Mouse (Mus musculus) midbrain, postnatal 0 days (tissue): Measurements from ENCODE around the gene Sult2b1. TPM values are rescaled to one million over a fixed set of nuclear protein-coding genes. Genes with fewer than 3 reads are reported as not detected.

Source experiments
- ATAC-seq: fragments of 200-750 bp; cut with Nextera tagmentation; 2 replicates; pipeline ENCODE4 v1.8.0; 2017; ENCODE audit warnings: moderate number of reproducible peaks, mild to moderate bottlenecking, moderate TSS enrichment, moderate library complexity; ENCODE audit not compliant: low FRiP score
- DNase-seq: peaks from one replicate; pipeline ENCODE4 v3.0.0-alpha.2; 2015; ENCODE audit warnings: low spot score
- H3K27ac ChIP-seq: fragments of 300-500 bp; sonication (generic); 2 replicates; pipeline ENCODE4 v1.5.1; 2014; ENCODE audit warnings: low read depth, mild to moderate bottlenecking, low read length, mixed read lengths
- H3K27me3 ChIP-seq: fragments of 300-500 bp; sonication (generic); 2 replicates; pipeline ENCODE4 v1.6.1; 2014; ENCODE audit warnings: low read length, control low read depth, mixed read lengths; ENCODE audit not compliant: insufficient read depth
- H3K36me3 ChIP-seq: fragments of 300-500 bp; sonication (generic); 2 replicates; pipeline ENCODE4 v1.6.1; 2014; ENCODE audit warnings: low read length, control low read depth, mixed read lengths; ENCODE audit not compliant: insufficient read depth
- H3K4me1 ChIP-seq: fragments of 300-500 bp; sonication (generic); 2 replicates; pipeline ENCODE4 v1.6.1; 2014; ENCODE audit warnings: mild to moderate bottlenecking, control low read depth, antibody characterized with exemption, low read length, mixed read lengths; ENCODE audit not compliant: insufficient read depth
- H3K4me2 ChIP-seq: fragments of 300-500 bp; sonication (generic); 2 replicates; pipeline ENCODE4 v1.6.1; 2014; ENCODE audit warnings: low read depth, mild to moderate bottlenecking, low read length, mixed read lengths; ENCODE audit not compliant: poor library complexity, severe bottlenecking
- H3K4me3 ChIP-seq: fragments of 300-500 bp; sonication (generic); 2 replicates; pipeline ENCODE4 v1.5.1; 2014; ENCODE audit warnings: low read depth, mild to moderate bottlenecking, low read length, moderate library complexity
- H3K9ac ChIP-seq: fragments of 300-500 bp; sonication (generic); replicated peaks from 2 replicates; pipeline ENCODE4 v1.6.1; 2014; ENCODE audit warnings: mild to moderate bottlenecking, low read length, moderate library complexity, mixed read lengths; ENCODE audit not compliant: poor library complexity, severe bottlenecking
- H3K9me3 ChIP-seq: fragments of 300-500 bp; sonication (generic); 2 replicates; pipeline ENCODE4 v1.6.1; 2016; ENCODE audit warnings: low read length, control low read depth
- CTCF ChIP-seq: IDR thresholded peaks from 2 replicates; pipeline ENCODE4 v1.5.1; 2016; ENCODE audit warnings: antibody characterized with exemption, mild to moderate bottlenecking
- WGBS: fragments of 180-500 bp; shearing (Covaris S2); extraction: QIAGEN DNeasy Blood & Tissue Kit; methylation state at CpG from one replicate; pipeline ENCODE4 v1.1.7; 2014; 5-methylcytosine and 5-hydroxymethylcytosine counted together
- polyA plus RNA-seq: library from polyadenylated mRNA; unstranded; fragments of >200 nt; fragmentation: Nextera tagmentation; extraction: Ambion mirVana; gene quantifications from 2 replicates; pipeline ENCODE4 v1.2.1, GENCODE M21; 2015
- total RNA-seq: library from RNA; depleted of rRNA; stranded (reverse); fragments of >200 nt; gene quantifications from 2 replicates; pipeline ENCODE4 v1.2.3, GENCODE M21; 2014; rRNA removed

Gene Sult2b1
- total and polyA plus RNA-seq, 2 experiments from 2014 or later, result 5.0 to 5.6 TPM

GRCm38 (mm10) chr7:45681046-45681736 lies 103.3 kb downstream of the Sult2b1 start:
- DNase-seq, result no peak
- no peak for TF ChIP-seq CTCF
- no peak for ATAC-seq

More at GRCm38 (mm10) chr7:45681046-45681736, 103.3 kb downstream of the Sult2b1 start:
- WGBS, result 88% methylated on average over 8 of the region's 8 CpGs
- Histone ChIP-seq H3K4me1 (no peaks in the 10 kb centered on the region), H3K36me3 (no peaks in the 10 kb centered on the region), H3K9me3 (no peaks in the 10 kb centered on the region), H3K4me2 (no peak overlapping the region), H3K9ac (no peak overlapping the region), H3K27ac (no peak overlapping the region), H3K4me3 (no peak overlapping the region), H3K27me3 (no peaks in the 10 kb centered on the region)

Other genes starting within 250 kb of the Sult2b1 start
- gene Hsd17b14, start 229.8 kb downstream of the Sult2b1 start, total RNA-seq, result not detected in 2 replicates
- 0.15 and 0.20 TPM in 2 replicates for gene Hsd17b14, start 229.8 kb downstream of the Sult2b1 start, polyA plus RNA-seq
- gene Bcat2, start 214.5 kb downstream of the Sult2b1 start, total RNA-seq, result 12.4 and 14.9 TPM in 2 replicates
- 18.3 and 19.3 TPM in 2 replicates for gene Bcat2, start 214.5 kb downstream of the Sult2b1 start, polyA plus RNA-seq
- not detected in 2 replicates for gene Fgf21, start 169.2 kb downstream of the Sult2b1 start, total RNA-seq
- not detected in 2 replicates for gene Fgf21, start 169.2 kb downstream of the Sult2b1 start, polyA plus RNA-seq
- not detected in 2 replicates for gene Fut1, start 167.4 kb downstream of the Sult2b1 start, total RNA-seq
- gene Fut1, start 167.4 kb downstream of the Sult2b1 start, polyA plus RNA-seq, result not detected in 2 replicates
- gene Izumo1, start 162.9 kb downstream of the Sult2b1 start, total RNA-seq, result 0.11 TPM in 1 of 2 replicates, not detected in the other
- gene Izumo1, start 162.9 kb downstream of the Sult2b1 start, polyA plus RNA-seq, result 0.11 TPM in 1 of 2 replicates, not detected in the other
- 36.0 and 38.5 TPM in 2 replicates for gene Rasip1, start 157.2 kb downstream of the Sult2b1 start, total RNA-seq
- 24.0 and 25.1 TPM in 2 replicates for gene Rasip1, start 157.2 kb downstream of the Sult2b1 start, polyA plus RNA-seq
- gene Mamstr, start 144.7 kb downstream of the Sult2b1 start, total RNA-seq, result 2.7 and 3.3 TPM in 2 replicates
- gene Mamstr, start 144.7 kb downstream of the Sult2b1 start, polyA plus RNA-seq, result 2.8 and 3.0 TPM in 2 replicates
- gene Fut2, start 118.3 kb downstream of the Sult2b1 start, total RNA-seq, result 0.99 TPM in 1 of 2 replicates, not detected in the other
- 0.27 and 0.29 TPM in 2 replicates for gene Fut2, start 118.3 kb downstream of the Sult2b1 start, polyA plus RNA-seq
- 1.3 and 1.4 TPM in 2 replicates for gene Ntn5, start 100.6 kb downstream of the Sult2b1 start, total RNA-seq
- 0.37 and 0.73 TPM in 2 replicates for gene Ntn5, start 100.6 kb downstream of the Sult2b1 start, polyA plus RNA-seq
- gene Sec1, start 90.3 kb downstream of the Sult2b1 start, total RNA-seq, result 0.28 and 1.0 TPM in 2 replicates
- 0.37 and 0.79 TPM in 2 replicates for gene Sec1, start 90.3 kb downstream of the Sult2b1 start, polyA plus RNA-seq
- gene Car11, start 84.8 kb downstream of the Sult2b1 start, total RNA-seq, result 118 and 130 TPM in 2 replicates
- gene Car11, start 84.8 kb downstream of the Sult2b1 start, polyA plus RNA-seq, result 107 and 114 TPM in 2 replicates
- 8.4 and 9.6 TPM in 2 replicates for gene Dbp, start 79.6 kb downstream of the Sult2b1 start, total RNA-seq
- gene Dbp, start 79.6 kb downstream of the Sult2b1 start, polyA plus RNA-seq, result 4.6 and 4.8 TPM in 2 replicates
- 801 and 989 TPM in 2 replicates for gene Rpl18, start 69.2 kb downstream of the Sult2b1 start, total RNA-seq
- gene Rpl18, start 69.2 kb downstream of the Sult2b1 start, polyA plus RNA-seq, result 473 and 492 TPM in 2 replicates
- 22.4 and 23.5 TPM in 2 replicates for gene Sphk2, start 66.7 kb downstream of the Sult2b1 start, total RNA-seq
- 15.8 and 18.1 TPM in 2 replicates for gene Sphk2, start 66.7 kb downstream of the Sult2b1 start, polyA plus RNA-seq
- 0.14 TPM in 1 of 2 replicates, not detected in the other for gene Fam83e, start 63.5 kb downstream of the Sult2b1 start, total RNA-seq
- 0.16 and 0.25 TPM in 2 replicates for gene Fam83e, start 63.5 kb downstream of the Sult2b1 start, polyA plus RNA-seq
- gene Spaca4, start 58.9 kb downstream of the Sult2b1 start, total RNA-seq, result not detected in 2 replicates
- gene Spaca4, start 58.9 kb downstream of the Sult2b1 start, polyA plus RNA-seq, result not detected in 2 replicates
- 170 and 172 TPM in 2 replicates for gene Lmtk3, start 931 bp downstream of the Sult2b1 start, total RNA-seq
- gene Lmtk3, start 931 bp downstream of the Sult2b1 start, polyA plus RNA-seq, result 13.7 and 19.1 TPM in 2 replicates
- 210 and 223 TPM in 2 replicates for gene Cyth2, start 29.9 kb upstream of the Sult2b1 start, total RNA-seq
- gene Cyth2, start 29.9 kb upstream of the Sult2b1 start, polyA plus RNA-seq, result 219 and 236 TPM in 2 replicates
- gene Kcnj14, start 40.1 kb upstream of the Sult2b1 start, total RNA-seq, result 0.71 and 2.1 TPM in 2 replicates
- gene Kcnj14, start 40.1 kb upstream of the Sult2b1 start, polyA plus RNA-seq, result 1.5 TPM in 2 replicates
- gene Grwd1, start 46.3 kb upstream of the Sult2b1 start, total RNA-seq, result 31.3 and 34.2 TPM in 2 replicates
- 48.7 and 52.9 TPM in 2 replicates for gene Grwd1, start 46.3 kb upstream of the Sult2b1 start, polyA plus RNA-seq
- gene Kdelr1, start 88.1 kb upstream of the Sult2b1 start, total RNA-seq, result 170 and 207 TPM in 2 replicates
- gene Kdelr1, start 88.1 kb upstream of the Sult2b1 start, polyA plus RNA-seq, result 52.0 and 54.8 TPM in 2 replicates
- 51.6 and 51.7 TPM in 2 replicates for gene Grin2d, start 93.7 kb upstream of the Sult2b1 start, total RNA-seq
- gene Grin2d, start 93.7 kb upstream of the Sult2b1 start, polyA plus RNA-seq, result 5.4 and 6.6 TPM in 2 replicates
- gene Syngr4, start 112.0 kb upstream of the Sult2b1 start, total RNA-seq, result 0.38 TPM in 1 of 2 replicates, not detected in the other
- 0.25 and 0.30 TPM in 2 replicates for gene Syngr4, start 112.0 kb upstream of the Sult2b1 start, polyA plus RNA-seq
- gene Tmem143, start 112.3 kb upstream of the Sult2b1 start, total RNA-seq, result 27.4 and 41.6 TPM in 2 replicates
- 5.5 and 5.6 TPM in 2 replicates for gene Tmem143, start 112.3 kb upstream of the Sult2b1 start, polyA plus RNA-seq
- gene Emp3, start 136.7 kb upstream of the Sult2b1 start, total RNA-seq, result 12.8 and 17.0 TPM in 2 replicates
- gene Emp3, start 136.7 kb upstream of the Sult2b1 start, polyA plus RNA-seq, result 36.4 and 38.5 TPM in 2 replicates
- 4.2 and 7.2 TPM in 2 replicates for gene Ccdc114, start 139.4 kb upstream of the Sult2b1 start, total RNA-seq
- gene Ccdc114, start 139.4 kb upstream of the Sult2b1 start, polyA plus RNA-seq, result 4.3 and 5.8 TPM in 2 replicates
- 1.3 and 2.1 TPM in 2 replicates for gene Abcc6, start 245.6 kb upstream of the Sult2b1 start, total RNA-seq
- gene Abcc6, start 245.6 kb upstream of the Sult2b1 start, polyA plus RNA-seq, result 0.43 and 0.89 TPM in 2 replicates
- gene Nomo1, start 249.0 kb upstream of the Sult2b1 start, total RNA-seq, result 44.2 and 56.3 TPM in 2 replicates
- 35.8 and 38.7 TPM in 2 replicates for gene Nomo1, start 249.0 kb upstream of the Sult2b1 start, polyA plus RNA-seq